Comparison of ENCODE assay signal across 20 mouse cellular contexts in the genomic region with DNA sequence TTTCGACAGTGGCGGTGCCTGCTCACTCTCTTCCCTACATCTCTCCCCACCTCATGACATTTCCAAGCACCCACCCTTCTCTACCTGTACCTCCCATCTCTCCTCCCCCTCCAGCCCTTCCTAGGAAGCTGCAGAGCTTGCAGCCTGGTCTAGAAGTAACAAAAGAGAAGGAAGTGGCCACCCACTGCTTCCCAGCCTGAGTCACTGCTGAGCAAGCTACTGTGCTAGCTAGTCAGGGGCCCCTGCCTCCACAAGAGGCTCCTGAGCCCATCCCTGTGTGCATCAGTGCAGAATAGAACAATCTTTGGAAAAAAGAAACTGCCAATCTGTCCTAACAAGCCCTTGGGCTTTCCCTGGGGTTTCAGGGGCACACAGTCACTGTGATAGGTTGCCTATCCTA. TPM values are rescaled to one million over a fixed set of nuclear protein-coding genes. Genes with fewer than 3 reads are reported as not detected.
DNase-seq lines count a peak whose midpoint lies in the region; TF ChIP-seq lines count a peak whose summit lies in the region.
"Had no signal": no experiment of that assay in that cellular context is flagged by ENCODE, and none has a peak within 500 bp of the region (broad histone marks: within the 10 kb centered on the region; RNA-seq: fewer than 3 reads in every experiment).

No protein-coding gene starts in this region.

- no peak overlapping the region for H3K27ac ChIP-seq in layer of hippocampus, adult 2 months
- H3K27ac ChIP-seq: embryonic facial prominence, embryonic 12.5 days; forebrain, embryonic 15.5 days; heart, embryonic 15.5 days; hindbrain, embryonic 13.5 days had no signal

- TF ChIP-seq CTCF in layer of hippocampus, adult 2 months (conservative IDR thresholded peaks at IDR 0.05) = no peak

- H3K4me3 ChIP-seq in layer of hippocampus, adult 2 months = no peak overlapping the region
- H3K4me3 ChIP-seq: embryonic facial prominence, embryonic 12.5 days; forebrain, embryonic 15.5 days; heart, embryonic 15.5 days; hindbrain, embryonic 13.5 days had no signal

- DNase-seq in layer of hippocampus, adult 2 months (ENCODE audit: low spot score in 2 of 2) = peak; percentile 23 to 42
- no peak for DNase-seq in layer of hippocampus, adult 11-12 months (ENCODE audit: low spot score)
- DNase-seq in right cerebral cortex, adult 18-20 months = peak; percentile 79
- no peak for DNase-seq in right cerebral cortex, postnatal 4 days
- peak; percentile 44 to 51 for DNase-seq in frontal cortex, postnatal 36 days (ENCODE audit: low spot score in 2 of 2)
- peak; percentile 29 to 39 for DNase-seq in left cerebral cortex, adult 9 months (ENCODE audit: low spot score in 2 of 2)
- no peak for DNase-seq in lung, postnatal 36 days
- DNase-seq in cerebellum, postnatal 36 days = no peak
- DNase-seq: adrenal gland, adult 2 months; adrenal gland, postnatal 25 days; cerebellum, adult 2 months; cerebellum, postnatal 14 days; gastrocnemius, postnatal 10 days; heart, adult 18-20 months; heart, postnatal 14 days had no signal

RNA-seq across cellular contexts. Expression of a gene that starts 31.7 kb away (rescaled TPM):
- 10 to 100 TPM; 39.1 to 41.4 TPM for total RNA-seq in layer of hippocampus, adult 2 months (2021)
- total RNA-seq: hematopoietic stem cell, adult 5-6 weeks had no signal

Comparison
In these comparisons a context has a peak if more than half of its experiments do, and no peak if none do; other contexts are left out.
1. DNase-seq: peak in layer of hippocampus, adult 2 months (2 of 2), right cerebral cortex, adult 18-20 months (single experiment), frontal cortex, postnatal 36 days (2 of 2) and left cerebral cortex, adult 9 months (2 of 2); none in layer of hippocampus, adult 11-12 months (single experiment), right cerebral cortex, postnatal 4 days (single experiment), lung, postnatal 36 days (single experiment) and cerebellum, postnatal 36 days (0 of 2).